Mouse (Mus musculus) small intestine, adult 2 months (tissue): ENCODE results near the gene Prkaca. TPM values are rescaled to one million over a fixed set of nuclear protein-coding genes. Genes with fewer than 3 reads are reported as not detected.

ENCODE experiments used
- H3K27ac ChIP-seq: fragments of 200-500 bp; 2 replicates; pipeline ENCODE4 v1.5.1; 2012; ENCODE audit warnings: low read depth, low read length, control low read depth, inconsistent platforms; ENCODE audit not compliant: insufficient read depth
- H3K27me3 ChIP-seq: fragments of 200-500 bp; 2 replicates; pipeline ENCODE4 v1.6.1; 2012; ENCODE audit warnings: mild to moderate bottlenecking, moderate library complexity, low read length, inconsistent platforms; ENCODE audit not compliant: control insufficient read depth, insufficient read depth
- H3K36me3 ChIP-seq: fragments of 200-500 bp; 2 replicates; pipeline ENCODE4 v1.6.1; 2012; ENCODE audit warnings: mild to moderate bottlenecking, low read length, control low read depth, inconsistent platforms; ENCODE audit not compliant: control insufficient read depth, insufficient read depth
- H3K4me1 ChIP-seq: fragments of 200-500 bp; 2 replicates; pipeline ENCODE4 v1.6.1; 2012; ENCODE audit warnings: low read length, inconsistent platforms, mixed read lengths; ENCODE audit not compliant: control insufficient read depth, insufficient read depth, insufficient read length
- H3K4me3 ChIP-seq: fragments of 200-500 bp; 2 replicates; pipeline ENCODE4 v1.5.1; 2012; ENCODE audit warnings: low read depth, mild to moderate bottlenecking, control low read depth, inconsistent platforms, low read length, moderate library complexity
- CTCF ChIP-seq: fragments of 200-500 bp; IDR thresholded peaks from 2 replicates; pipeline ENCODE4 v1.5.1; 2012; ENCODE audit warnings: low read depth, mild to moderate bottlenecking, control low read depth, inconsistent platforms, low read length, moderate library complexity, mixed read lengths; ENCODE audit not compliant: insufficient replicate concordance, insufficient read length; ENCODE audit errors: extremely low read depth
- POLR2A ChIP-seq: fragments of 200-500 bp; IDR thresholded peaks from 2 replicates; pipeline ENCODE4 v1.6.1; 2012; ENCODE audit warnings: low read depth, mild to moderate bottlenecking, control low read depth, inconsistent platforms, low read length, moderate library complexity
- WGBS: fragments of 180-500 bp; shearing (Covaris S2); methylation state at CpG from one replicate; pipeline ENCODE4 v1.1.7; 2018; 5-methylcytosine and 5-hydroxymethylcytosine counted together
- polyA plus RNA-seq: library from polyadenylated mRNA; depleted of rRNA; stranded (reverse); fragments of >200 nt; gene quantifications from 2 replicates; pipeline ENCODE4 v1.2.3, GENCODE M21; 2012

The Prkaca gene
- polyA plus RNA-seq, 1 experiment, result 43.8 TPM

DNA sequence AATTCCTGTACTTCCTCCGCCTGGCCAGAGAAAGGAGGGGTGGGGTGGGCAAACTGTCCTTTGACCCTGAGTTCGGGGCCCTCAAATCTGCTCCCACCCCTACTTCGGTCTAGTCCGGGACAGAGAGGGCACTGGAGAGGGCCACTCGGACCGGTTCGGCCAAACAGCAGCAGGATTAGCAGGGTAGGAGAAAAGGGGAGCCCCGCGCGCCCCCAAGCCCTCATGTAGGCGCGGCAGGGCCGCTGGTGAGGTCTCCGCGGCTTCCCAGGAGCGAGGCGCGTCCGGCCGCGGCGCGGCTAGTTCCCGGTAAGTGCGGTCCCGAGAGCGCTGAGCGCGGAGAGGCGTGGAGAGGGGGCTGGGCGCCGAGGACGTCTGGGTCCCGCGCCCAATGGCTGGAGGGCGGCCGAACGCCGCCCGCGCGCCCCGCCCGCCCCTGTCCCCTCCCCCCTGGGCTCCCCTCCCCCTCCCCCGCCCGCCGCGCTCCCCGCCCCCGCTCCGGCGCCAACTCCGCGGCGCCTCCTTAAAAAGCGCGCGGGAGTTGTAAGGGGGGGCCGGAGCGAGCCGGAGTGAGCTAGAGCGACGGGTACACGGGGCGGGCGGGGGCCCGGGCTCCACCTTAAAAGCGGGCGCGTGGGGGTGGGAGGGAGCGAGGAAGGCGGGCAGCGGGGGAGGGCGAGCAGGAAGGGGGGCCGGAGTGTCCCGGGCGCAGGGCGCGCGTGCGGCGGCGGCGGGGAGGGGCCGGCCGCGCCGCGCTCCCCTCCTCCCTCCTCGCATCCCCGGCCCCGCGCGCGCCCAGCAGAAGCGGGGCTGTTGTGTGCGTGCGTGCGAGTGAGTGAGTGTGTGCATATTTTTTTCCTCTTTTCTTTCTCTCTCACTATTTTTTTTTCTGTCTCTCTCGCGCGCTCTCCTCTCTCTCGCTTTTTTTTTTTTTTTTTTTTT is 24.0 kb downstream of the Prkaca start:
- Histone ChIP-seq H3K27me3 (no peaks in the 10 kb centered on the region), H3K4me1 (peaks cover 6% of the 10 kb centered on the region), H3K27ac (peak overlapping the region; percentile 69), H3K36me3 (peaks cover 6% of the 10 kb centered on the region), H3K4me3 (peak overlapping the region; percentile 88)
- 1% methylated on average over 78 of the region's 103 CpGs for WGBS
- TF ChIP-seq POLR2A (peak; percentile 90), CTCF (no peak)

DNA sequence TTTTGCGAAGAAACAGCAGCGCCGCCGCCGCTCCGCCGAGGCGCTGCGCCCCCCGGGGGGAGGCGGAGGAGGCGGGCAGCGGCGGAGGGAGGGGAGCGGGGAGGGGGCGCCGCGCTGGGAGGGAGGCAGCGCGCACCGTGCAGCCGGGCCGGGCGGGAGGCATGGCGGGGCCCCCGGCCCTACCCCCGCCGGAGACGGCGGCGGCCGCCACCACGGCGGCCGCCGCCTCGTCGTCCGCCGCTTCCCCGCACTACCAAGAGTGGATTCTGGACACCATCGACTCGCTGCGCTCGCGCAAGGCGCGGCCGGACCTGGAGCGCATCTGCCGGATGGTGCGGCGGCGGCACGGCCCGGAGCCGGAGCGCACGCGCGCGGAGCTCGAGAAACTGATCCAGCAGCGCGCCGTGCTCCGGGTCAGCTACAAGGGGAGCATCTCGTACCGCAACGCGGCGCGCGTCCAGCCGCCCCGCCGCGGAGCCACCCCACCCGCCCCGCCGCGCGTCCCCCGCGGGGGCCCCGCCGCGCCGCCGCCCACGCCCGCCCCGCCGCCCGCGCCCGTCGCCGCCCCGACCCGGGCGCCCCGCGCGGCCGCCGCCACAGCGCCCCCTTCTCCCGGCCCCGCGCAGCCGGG is 24.8 kb downstream of the Prkaca start, which contains the start of gene Samd1:
Gene Samd1 (plus strand): TSS at position 162 of the 631 bp plus-strand sequence.
- no peak for TF ChIP-seq CTCF
- TF ChIP-seq POLR2A, result no peak
- Histone ChIP-seq H3K27ac (peak within 1 kb of the TSS; percentile 69), H3K36me3 (peaks cover 5% of the 10 kb centered on the region), H3K4me3 (peak within 1 kb of the TSS; percentile 88), H3K27me3 (no peaks in the 10 kb centered on the region), H3K4me1 (peaks cover 6% of the 10 kb centered on the region)
- WGBS, result 8% methylated on average over 99 of the region's 112 CpGs

DNA sequence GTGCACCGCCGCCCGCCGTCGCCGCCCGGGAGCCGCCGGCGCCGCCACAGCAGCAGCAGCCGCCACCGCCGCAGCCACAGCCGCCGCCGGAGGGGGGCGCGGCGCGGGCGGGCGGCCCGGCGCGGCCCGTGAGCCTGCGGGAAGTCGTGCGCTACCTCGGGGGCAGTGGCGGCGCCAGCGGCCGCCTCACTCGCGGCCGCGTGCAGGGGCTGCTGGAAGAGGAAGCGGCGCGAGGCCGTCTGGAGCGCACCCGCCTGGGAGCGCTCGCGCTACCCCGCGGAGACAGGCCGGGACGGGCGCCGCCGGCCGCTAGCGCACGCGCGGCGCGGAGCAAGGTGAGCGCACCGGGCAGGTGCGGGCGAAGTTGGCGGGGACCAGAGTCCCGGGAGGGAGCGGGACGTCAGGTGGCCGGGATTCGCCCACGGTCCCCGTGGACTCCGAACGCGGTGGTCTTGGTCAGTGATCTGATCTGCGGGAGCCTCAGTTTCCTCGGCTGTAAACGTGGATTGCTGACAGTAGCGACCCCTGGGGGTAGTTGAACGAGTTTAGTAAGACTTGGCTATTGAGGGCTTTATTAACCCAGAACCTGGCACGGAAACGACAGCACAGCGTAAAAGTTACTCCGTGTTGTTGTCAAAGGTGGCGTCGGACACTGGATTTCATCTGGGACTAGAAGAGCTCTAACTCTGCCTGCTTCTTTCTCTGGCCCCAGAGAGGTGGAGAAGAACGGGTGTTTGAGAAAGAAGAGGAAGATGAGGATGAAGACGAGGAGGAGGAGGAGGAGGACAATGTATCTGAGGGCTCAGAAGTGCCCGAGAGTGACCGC is 25.7 kb downstream of the Prkaca start:
- TF ChIP-seq POLR2A, result no peak
- TF ChIP-seq CTCF, result peak; percentile 50; the same call in 1 of the 2 replicates
- H3K27ac ChIP-seq, result no peak overlapping the region
- H3K4me1 ChIP-seq, result peaks cover 12% of the 10 kb centered on the region
- H3K27me3 ChIP-seq, result no peaks in the 10 kb centered on the region
- peak overlapping the region; percentile 66 for H3K4me3 ChIP-seq
- peaks cover 5% of the 10 kb centered on the region for H3K36me3 ChIP-seq
- WGBS, result 10% methylated on average over 92 of the region's 92 CpGs

DNA sequence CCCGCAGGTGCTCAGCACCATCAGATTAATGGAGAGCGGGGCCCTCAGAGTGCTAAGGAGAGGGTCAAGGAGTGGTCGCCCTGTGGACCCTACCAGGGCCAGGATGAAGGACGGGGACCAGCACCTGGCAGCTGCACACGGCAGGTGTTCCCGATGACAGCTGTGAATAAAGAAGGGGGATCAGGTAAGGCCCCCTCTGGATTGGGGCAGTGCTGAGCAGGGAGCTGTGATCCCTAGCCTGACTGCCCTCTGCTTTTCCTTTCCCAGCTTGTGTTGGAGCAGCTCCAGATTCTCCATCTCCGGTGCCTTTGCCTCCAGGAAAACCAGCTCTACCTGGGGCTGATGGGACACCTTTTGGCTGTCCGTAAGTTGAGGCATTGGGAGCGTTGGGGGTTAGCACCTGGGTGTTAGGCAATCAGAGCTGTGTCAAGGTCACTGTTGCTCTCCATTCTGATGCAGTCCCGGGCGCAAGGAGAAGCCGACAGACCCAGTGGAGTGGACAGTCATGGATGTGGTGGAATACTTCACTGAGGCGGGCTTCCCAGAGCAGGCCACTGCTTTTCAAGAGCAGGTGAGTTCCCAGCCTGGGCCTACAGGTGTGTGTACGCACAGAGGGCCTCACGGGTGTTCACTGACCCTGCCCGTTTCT is 26.4 kb downstream of the Prkaca start:
- 56% methylated on average over 16 of the region's 16 CpGs for WGBS
- peak overlapping the region; percentile 66 for H3K4me3 ChIP-seq
- H3K36me3 ChIP-seq, result peaks cover 4% of the 10 kb centered on the region
- H3K27ac ChIP-seq, result no peak overlapping the region
- peaks cover 12% of the 10 kb centered on the region for H3K4me1 ChIP-seq
- TF ChIP-seq CTCF, result no peak
- no peak; the same call in 1 of the 2 replicates for TF ChIP-seq POLR2A
- H3K27me3 ChIP-seq, result no peaks in the 10 kb centered on the region

GRCm38 (mm10) chr8:83999825-84000224 is 27.0 kb downstream of the Prkaca start:
- H3K27ac ChIP-seq, result no peak overlapping the region
- WGBS, result 88% methylated on average over 2 of the region's 2 CpGs
- no peak overlapping the region for H3K4me3 ChIP-seq
- H3K4me1 ChIP-seq, result peaks cover 12% of the 10 kb centered on the region
- no peaks in the 10 kb centered on the region for H3K27me3 ChIP-seq
- no peak for TF ChIP-seq CTCF
- TF ChIP-seq POLR2A, result no peak
- H3K36me3 ChIP-seq, result peaks cover 4% of the 10 kb centered on the region

DNA sequence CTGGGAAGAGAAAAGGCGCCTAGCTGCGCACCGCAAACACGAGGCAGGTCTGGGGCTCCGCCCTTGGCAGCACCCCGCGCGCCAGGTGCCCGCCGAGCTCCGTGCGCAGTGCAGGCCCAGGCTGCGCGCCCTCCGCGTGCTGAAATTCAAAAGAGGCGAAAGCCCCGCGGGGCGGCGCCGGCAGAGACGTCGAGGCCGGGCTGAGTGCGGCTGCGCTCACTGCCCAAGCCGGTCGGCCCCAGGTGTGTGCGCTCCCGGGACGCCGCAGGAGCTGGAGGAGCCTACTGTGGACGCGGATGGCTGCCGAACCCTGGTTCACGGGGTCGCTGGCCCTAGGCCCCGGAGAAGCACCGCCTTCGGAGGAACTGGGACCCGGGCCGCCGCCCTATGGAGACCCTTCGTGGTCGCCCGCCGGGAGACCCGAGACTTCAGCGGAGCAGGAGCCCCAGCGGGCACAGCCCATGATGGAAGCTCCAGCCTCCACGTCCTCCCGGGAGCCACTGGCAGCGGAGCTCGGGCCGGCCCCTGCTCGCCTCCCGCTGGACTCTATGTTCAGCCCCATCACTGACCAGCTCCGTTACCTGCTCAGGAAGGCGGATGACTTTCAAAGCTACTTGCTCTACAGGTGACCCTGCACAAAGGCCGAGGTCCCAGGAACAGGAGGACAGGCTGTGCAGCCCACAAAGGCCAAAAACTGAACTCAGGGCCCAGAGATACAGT is 28.6 kb downstream of the Prkaca start, which contains the start of gene 1700067K01Rik:
Gene 1700067K01Rik (plus strand): TSS at position 222 of the 720 bp plus-strand sequence.
- no peak within 1 kb of the TSS for H3K4me3 ChIP-seq
- no peaks in the 10 kb centered on the region for H3K27me3 ChIP-seq
- 87% methylated on average over 61 of the region's 61 CpGs for WGBS
- peaks cover 12% of the 10 kb centered on the region for H3K4me1 ChIP-seq
- TF ChIP-seq POLR2A, result no peak
- no peak for TF ChIP-seq CTCF
- H3K36me3 ChIP-seq, result peaks cover 4% of the 10 kb centered on the region
- H3K27ac ChIP-seq, result no peak within 1 kb of the TSS
